Mouse (Mus musculus) small intestine, adult 2 months (tissue): ENCODE results near the gene Pgm2. TPM values are rescaled to one million over a fixed set of nuclear protein-coding genes. Genes with fewer than 3 reads are reported as not detected.

Source experiments
- H3K27ac ChIP-seq: fragments of 200-500 bp; 2 replicates; pipeline ENCODE4 v1.5.1; 2012; ENCODE audit warnings: low read depth, low read length, control low read depth, inconsistent platforms; ENCODE audit not compliant: insufficient read depth
- H3K27me3 ChIP-seq: fragments of 200-500 bp; 2 replicates; pipeline ENCODE4 v1.6.1; 2012; ENCODE audit warnings: mild to moderate bottlenecking, moderate library complexity, low read length, inconsistent platforms; ENCODE audit not compliant: control insufficient read depth, insufficient read depth
- H3K36me3 ChIP-seq: fragments of 200-500 bp; 2 replicates; pipeline ENCODE4 v1.6.1; 2012; ENCODE audit warnings: mild to moderate bottlenecking, low read length, control low read depth, inconsistent platforms; ENCODE audit not compliant: control insufficient read depth, insufficient read depth
- H3K4me1 ChIP-seq: fragments of 200-500 bp; 2 replicates; pipeline ENCODE4 v1.6.1; 2012; ENCODE audit warnings: low read length, inconsistent platforms, mixed read lengths; ENCODE audit not compliant: control insufficient read depth, insufficient read depth, insufficient read length
- H3K4me3 ChIP-seq: fragments of 200-500 bp; 2 replicates; pipeline ENCODE4 v1.5.1; 2012; ENCODE audit warnings: low read depth, mild to moderate bottlenecking, control low read depth, inconsistent platforms, low read length, moderate library complexity
- CTCF ChIP-seq: fragments of 200-500 bp; IDR thresholded peaks from 2 replicates; pipeline ENCODE4 v1.5.1; 2012; ENCODE audit warnings: low read depth, mild to moderate bottlenecking, control low read depth, inconsistent platforms, low read length, moderate library complexity, mixed read lengths; ENCODE audit not compliant: insufficient replicate concordance, insufficient read length; ENCODE audit errors: extremely low read depth
- POLR2A ChIP-seq: fragments of 200-500 bp; IDR thresholded peaks from 2 replicates; pipeline ENCODE4 v1.6.1; 2012; ENCODE audit warnings: low read depth, mild to moderate bottlenecking, control low read depth, inconsistent platforms, low read length, moderate library complexity
- WGBS: fragments of 180-500 bp; shearing (Covaris S2); methylation state at CpG from one replicate; pipeline ENCODE4 v1.1.7; 2018; 5-methylcytosine and 5-hydroxymethylcytosine counted together
- polyA plus RNA-seq: library from polyadenylated mRNA; depleted of rRNA; stranded (reverse); fragments of >200 nt; gene quantifications from 2 replicates; pipeline ENCODE4 v1.2.3, GENCODE M21; 2012

The Pgm2 gene
- polyA plus RNA-seq, 1 experiment, result 82.8 TPM

DNA sequence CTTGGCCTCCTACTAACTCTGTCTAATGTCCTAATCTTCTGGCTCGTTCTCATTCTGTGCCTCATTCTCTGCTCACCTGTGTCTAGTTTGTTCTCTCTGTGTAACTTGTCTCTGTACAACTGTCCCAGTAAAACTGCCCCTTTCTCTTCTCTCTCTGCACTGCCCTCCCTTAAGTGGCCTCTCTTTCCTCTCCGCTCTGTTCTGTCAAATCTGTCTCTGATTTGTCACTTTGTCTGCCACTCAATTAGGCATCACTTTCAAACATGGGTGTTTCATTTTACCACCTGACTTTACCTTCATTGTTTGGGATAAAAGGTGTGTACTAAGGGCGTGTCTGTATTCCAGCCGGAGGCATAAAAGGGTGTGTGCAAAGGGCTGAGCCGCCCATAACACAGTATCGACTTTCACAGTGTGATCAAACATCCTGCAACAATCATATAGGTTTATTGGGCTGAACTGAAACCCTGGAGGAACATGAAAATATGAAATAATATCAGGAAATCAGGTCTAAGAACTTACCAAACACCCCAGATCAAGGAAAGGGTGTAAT lies 27.2 kb upstream of the Pgm2 start:
- Histone ChIP-seq H3K4me1 (peaks cover 2% of the 10 kb centered on the region; the same call in 1 of the 2 replicates), H3K27ac (no peak overlapping the region), H3K4me3 (no peak overlapping the region), H3K36me3 (no peaks in the 10 kb centered on the region), H3K27me3 (no peaks in the 10 kb centered on the region)
- no peak for TF ChIP-seq POLR2A
- TF ChIP-seq CTCF, result no peak
- WGBS, result 43% methylated on average over 6 of the region's 6 CpGs

DNA sequence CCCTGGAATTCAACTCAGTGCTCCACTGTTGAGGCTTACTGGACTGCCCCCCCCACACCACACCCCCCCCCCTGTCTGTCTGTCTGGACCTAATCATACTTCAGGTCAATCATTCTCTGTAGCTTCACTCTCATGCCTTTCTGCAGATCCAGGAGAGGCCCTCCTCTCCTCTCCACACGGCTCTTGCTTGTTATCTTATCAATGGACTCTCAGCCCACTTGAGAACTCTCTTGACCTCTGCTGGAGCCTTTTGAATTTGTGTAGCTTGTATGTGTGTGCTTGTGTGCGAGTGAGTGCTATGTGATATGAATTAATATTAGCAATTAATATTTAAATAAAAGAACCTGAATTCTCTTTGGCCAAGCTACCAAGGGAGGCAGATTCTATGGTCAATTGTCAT lies 26.6 kb upstream of the Pgm2 start:
- no peak for TF ChIP-seq CTCF
- no peak overlapping the region for H3K4me3 ChIP-seq
- WGBS, result 42% methylated on average over 2 of the region's 2 CpGs
- H3K4me1 ChIP-seq, result peaks cover 2% of the 10 kb centered on the region; the same call in 1 of the 2 replicates
- H3K27ac ChIP-seq, result no peak overlapping the region
- H3K36me3 ChIP-seq, result no peaks in the 10 kb centered on the region
- no peaks in the 10 kb centered on the region for H3K27me3 ChIP-seq

DNA sequence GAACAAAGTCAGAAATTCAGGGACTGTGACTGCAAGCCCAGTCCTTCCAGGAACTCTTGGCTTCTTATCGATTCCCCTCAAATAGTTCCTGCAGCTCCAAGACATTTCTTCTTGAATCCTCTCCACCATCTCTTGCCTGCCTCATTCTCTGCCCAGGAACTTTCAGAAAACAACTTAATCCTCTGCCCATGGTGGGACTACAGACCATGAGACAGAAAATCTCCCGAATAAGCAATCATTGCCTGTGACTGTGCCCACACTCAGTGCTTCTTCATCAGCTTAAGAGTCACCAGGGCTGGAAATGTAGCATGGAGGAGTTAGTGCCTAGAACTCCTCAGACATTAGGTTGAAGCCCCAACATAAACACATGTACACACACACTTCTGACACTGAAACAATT lies 25.2 kb upstream of the Pgm2 start:
- Histone ChIP-seq H3K4me3 (no peak overlapping the region), H3K27me3 (no peaks in the 10 kb centered on the region), H3K27ac (no peak overlapping the region), H3K36me3 (no peaks in the 10 kb centered on the region), H3K4me1 (peaks cover 2% of the 10 kb centered on the region; the same call in 1 of the 2 replicates)
- 84% methylated on average over 2 of the region's 2 CpGs for WGBS
- TF ChIP-seq POLR2A (no peak), CTCF (no peak)

DNA sequence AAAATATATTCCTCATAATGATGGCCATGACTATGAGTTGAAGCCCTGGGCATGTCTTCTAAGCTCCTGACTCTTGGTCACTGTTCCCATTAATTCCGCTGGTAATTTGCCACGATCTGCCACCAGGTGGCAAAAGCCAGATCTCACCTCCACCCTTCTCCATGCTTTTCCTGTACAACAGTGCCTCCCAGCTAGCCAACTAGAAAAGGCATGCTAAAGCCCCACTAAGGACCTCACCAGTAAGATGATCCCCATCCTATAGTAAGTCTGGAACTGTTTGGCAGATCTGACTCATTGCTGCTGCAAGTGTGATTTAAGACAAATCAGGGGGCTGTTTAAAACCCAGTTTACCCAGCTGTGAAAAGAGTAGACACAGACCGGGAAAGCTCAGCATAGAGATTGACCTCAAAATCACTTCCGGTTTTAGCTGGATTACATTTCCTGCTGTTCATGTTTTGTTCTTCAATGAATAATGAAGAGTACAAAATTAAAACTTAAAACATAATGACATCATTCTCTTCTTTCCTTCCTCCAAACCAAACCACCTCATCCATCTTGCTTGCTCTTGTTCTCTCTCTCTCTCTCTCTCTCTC lies 22.6 kb upstream of the Pgm2 start:
- WGBS, result 30% methylated on average over 4 of the region's 4 CpGs
- no peaks in the 10 kb centered on the region for H3K36me3 ChIP-seq
- no peak overlapping the region for H3K27ac ChIP-seq
- peak; percentile 97; the same call in 1 of the 2 replicates for TF ChIP-seq CTCF
- no peak for TF ChIP-seq POLR2A
- H3K27me3 ChIP-seq, result no peaks in the 10 kb centered on the region
- peaks cover 2% of the 10 kb centered on the region; the same call in 1 of the 2 replicates for H3K4me1 ChIP-seq
- no peak overlapping the region for H3K4me3 ChIP-seq

DNA sequence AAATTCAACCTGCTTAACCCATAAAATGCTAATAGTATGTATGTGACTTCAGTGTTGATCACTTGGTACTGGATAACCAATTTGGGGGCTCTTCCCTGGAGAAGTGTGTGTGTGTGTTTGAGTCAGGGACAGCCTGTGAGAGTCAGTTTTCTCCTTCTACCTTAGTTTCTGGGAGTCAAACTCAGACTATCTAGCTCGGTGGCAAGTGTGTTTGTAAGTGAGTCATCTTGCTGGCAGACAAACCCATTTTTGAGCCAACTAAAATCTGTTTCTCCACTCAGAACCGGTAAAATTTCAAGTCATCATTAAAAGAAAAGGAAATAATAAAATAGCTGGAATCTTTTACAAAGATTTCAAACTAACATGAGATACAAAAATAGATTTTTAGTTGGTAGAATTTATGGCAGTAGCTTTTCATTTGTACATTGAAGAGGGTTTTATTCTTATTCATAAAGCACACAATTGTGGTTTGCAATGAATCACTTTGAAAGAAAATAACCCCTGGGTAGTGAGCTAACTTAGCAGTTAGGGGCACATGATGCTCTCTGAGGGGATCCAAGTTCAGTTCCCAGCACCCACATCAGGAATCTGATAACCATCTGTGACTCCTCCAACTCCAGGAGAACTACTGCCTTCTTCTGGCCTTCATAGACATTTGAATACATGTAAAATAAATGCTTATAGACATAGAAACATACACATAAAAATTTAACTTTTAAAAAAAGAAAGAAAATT lies 21.8 kb upstream of the Pgm2 start:
- WGBS, result 62% methylated on average over 2 of the region's 2 CpGs
- Histone ChIP-seq H3K36me3 (no peaks in the 10 kb centered on the region), H3K27ac (no peak overlapping the region), H3K4me1 (peaks cover under 1% of the 10 kb centered on the region; the same call in 1 of the 2 replicates), H3K4me3 (no peak overlapping the region), H3K27me3 (no peaks in the 10 kb centered on the region)
- TF ChIP-seq POLR2A (no peak), CTCF (no peak)

DNA sequence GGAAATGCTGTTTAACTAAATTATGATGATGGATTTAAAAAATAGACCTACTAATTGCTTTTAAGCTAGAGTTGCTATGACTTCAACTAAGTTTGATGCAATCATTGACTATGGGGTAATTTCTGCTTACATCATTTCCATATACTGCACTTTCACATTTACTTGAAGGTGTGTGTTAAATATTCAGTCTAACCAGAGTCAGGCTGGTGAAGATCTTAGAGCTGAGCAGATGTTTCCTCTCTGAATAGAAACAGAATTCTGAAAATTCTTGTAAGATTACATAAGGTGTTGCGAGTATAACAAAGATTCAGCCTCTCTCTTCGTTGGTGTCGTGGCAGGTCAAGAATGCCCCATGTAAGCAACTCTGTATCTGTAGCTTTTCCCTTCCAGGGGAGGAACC lies 18.3 kb upstream of the Pgm2 start:
- H3K27me3 ChIP-seq, result no peaks in the 10 kb centered on the region
- 85% methylated on average over 3 of the region's 3 CpGs for WGBS

DNA sequence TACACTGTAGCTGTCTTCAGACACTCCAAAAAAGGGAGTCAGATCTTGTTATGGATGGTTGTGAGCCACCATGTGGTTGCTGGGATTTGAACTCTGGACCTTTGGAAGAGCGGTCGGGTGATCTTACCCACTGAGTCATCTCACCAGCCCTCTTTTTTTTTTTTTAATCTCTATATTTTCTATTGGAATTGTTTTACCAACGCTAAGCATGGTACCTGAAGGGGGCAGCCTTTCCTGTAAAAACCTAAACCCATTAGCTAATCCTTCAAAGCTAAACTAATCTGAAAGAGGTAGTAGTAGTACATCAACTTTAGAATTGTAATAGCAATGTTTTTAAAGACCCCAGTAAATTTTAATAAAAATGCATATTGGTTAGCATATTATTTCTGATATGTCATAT lies 17.2 kb upstream of the Pgm2 start:
- Histone ChIP-seq H3K4me1 (no peaks in the 10 kb centered on the region; the same call in 1 of the 2 replicates), H3K27me3 (no peaks in the 10 kb centered on the region), H3K27ac (no peak overlapping the region), H3K36me3 (no peaks in the 10 kb centered on the region), H3K4me3 (no peak overlapping the region)
- WGBS, result 15% methylated on average over 3 of the region's 3 CpGs
- TF ChIP-seq CTCF (no peak), POLR2A (no peak)

More for the DNA sequence above, 18.3 kb upstream of the Pgm2 start:
- H3K4me3 ChIP-seq, result no peak overlapping the region
- TF ChIP-seq CTCF (no peak), POLR2A (no peak)
- no peaks in the 10 kb centered on the region for H3K36me3 ChIP-seq
- H3K27ac ChIP-seq, result no peak overlapping the region
- H3K4me1 ChIP-seq, result no peaks in the 10 kb centered on the region; the same call in 1 of the 2 replicates
